10 mouse cellular contexts compared by ENCODE assay signal in the genomic region with DNA sequence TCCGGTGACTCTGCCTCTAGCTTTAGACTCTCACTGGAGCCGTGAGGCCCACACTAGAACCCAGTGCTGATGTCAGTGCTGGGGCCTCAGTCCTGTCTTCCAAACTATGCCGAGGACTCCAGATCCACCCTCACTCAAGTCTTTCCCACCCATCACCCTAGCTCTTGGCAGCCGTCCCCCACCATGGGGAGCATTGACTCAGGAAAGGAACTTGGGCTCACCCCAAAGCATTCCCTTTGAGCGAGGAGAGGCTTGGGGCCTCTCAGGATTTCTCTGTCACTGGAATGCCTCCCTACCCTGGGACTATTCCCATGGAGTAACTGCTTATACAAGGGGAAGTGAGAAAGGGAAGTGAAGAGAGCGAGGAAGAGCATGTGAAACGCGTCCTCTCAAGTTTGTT. TPM values are rescaled to one million over a fixed set of nuclear protein-coding genes. Genes with fewer than 3 reads are reported as not detected.
A peak's percentile ranks its signal among the peaks of the same experiment; 100 is the strongest.
DNase-seq lines count a peak whose midpoint lies in the region; ATAC-seq and TF ChIP-seq lines count a peak whose summit lies in the region.
"Had no signal": no experiment of that assay in that cellular context is flagged by ENCODE, and none has a peak within 500 bp of the region (broad histone marks: within the 10 kb centered on the region; RNA-seq: fewer than 3 reads in every experiment).

No protein-coding gene starts in this region.

- 95% methylated on average over 8 of the region's 8 CpGs for WGBS in midbrain, embryonic 11.5 days
- WGBS in midbrain, embryonic 10.5 days = 92% methylated on average over 8 of the region's 8 CpGs
- 49% methylated on average over 8 of the region's 8 CpGs for WGBS in intestine, embryonic 15.5 days
- 74% methylated on average over 8 of the region's 8 CpGs for WGBS in olfactory bulb, adult 2 months

- peak; percentile 59 for DNase-seq in midbrain, embryonic 11.5 days (ENCODE audit: low spot score, missing footprints)
- DNase-seq in midbrain, embryonic 10.5 days (ENCODE audit: low spot score) = no peak
- DNase-seq in heart, adult 18-20 months = peak; percentile 73 to 78
- no peak for DNase-seq in layer of hippocampus, postnatal 25 days (ENCODE audit: extremely low spot score in 1 of 2, low spot score in 1 of 2)
- DNase-seq in ovary, postnatal 10 days (ENCODE audit: low spot score) = no peak
- no peak for DNase-seq in right cerebral cortex, postnatal 36 days (ENCODE audit: low spot score in 2 of 2)

- TF ChIP-seq POLR2A in olfactory bulb, adult 2 months (IDR thresholded peaks at IDR 0.05; ENCODE audit: insufficient read depth, low read depth, low read length) = no peak

- no peak for TF ChIP-seq CTCF in olfactory bulb, adult 2 months (IDR thresholded peaks at IDR 0.05; ENCODE audit: insufficient read depth, low read depth, low read length)

- H3K4me2 ChIP-seq in midbrain, embryonic 11.5 days = no peak overlapping the region
- no peak overlapping the region for H3K4me2 ChIP-seq in intestine, embryonic 15.5 days (replicated peaks)

- H3K9ac ChIP-seq in midbrain, embryonic 11.5 days (ENCODE audit: low read length) = no peak overlapping the region
- H3K9ac ChIP-seq in intestine, embryonic 15.5 days = no peak overlapping the region

- H3K27ac ChIP-seq in midbrain, embryonic 11.5 days (ENCODE audit: low read depth, low read length) = no peak overlapping the region
- no peak overlapping the region for H3K27ac ChIP-seq in midbrain, embryonic 10.5 days (replicated peaks)
- H3K27ac ChIP-seq in intestine, embryonic 15.5 days = peak overlapping the region; percentile 57; the same call in 1 of the 2 replicates
- H3K27ac ChIP-seq in olfactory bulb, adult 2 months (ENCODE audit: insufficient read depth, low read depth, low read length) = 0 out of 2 replicates have a peak overlapping the region, but pooled peaks have one; percentile 40

- no peak overlapping the region for H3K4me3 ChIP-seq in midbrain, embryonic 11.5 days (ENCODE audit: low read depth, low read length)
- H3K4me3 ChIP-seq in midbrain, embryonic 10.5 days = no peak overlapping the region
- no peak overlapping the region for H3K4me3 ChIP-seq in intestine, embryonic 15.5 days (replicated peaks)
- H3K4me3 ChIP-seq in olfactory bulb, adult 2 months (ENCODE audit: insufficient read depth, low read depth, low read length) = no peak overlapping the region

- H3K9me3 ChIP-seq in midbrain, embryonic 11.5 days (ENCODE audit: control insufficient read depth, low read length) = no peaks in the 10 kb centered on the region
- no peaks in the 10 kb centered on the region for H3K9me3 ChIP-seq in midbrain, embryonic 10.5 days (replicated peaks)
- no peaks in the 10 kb centered on the region for H3K9me3 ChIP-seq in intestine, embryonic 15.5 days

- no peaks in the 10 kb centered on the region for H3K4me1 ChIP-seq in midbrain, embryonic 11.5 days (ENCODE audit: control insufficient read depth, insufficient read depth, low read length)
- no peaks in the 10 kb centered on the region for H3K4me1 ChIP-seq in midbrain, embryonic 10.5 days
- H3K4me1 ChIP-seq in intestine, embryonic 15.5 days (replicated peaks) = peaks cover 22% of the 10 kb centered on the region
- H3K4me1 ChIP-seq in olfactory bulb, adult 2 months (ENCODE audit: control insufficient read depth, insufficient read depth, low read length) = peaks cover 13% of the 10 kb centered on the region

- ATAC-seq in midbrain, embryonic 11.5 days (ENCODE audit: low FRiP score) = no peak
- peak; percentile 36; the same call in 1 of the 2 replicates for ATAC-seq in intestine, embryonic 15.5 days

- peaks cover 9% of the 10 kb centered on the region; the same call in 1 of the 2 replicates for H3K36me3 ChIP-seq in midbrain, embryonic 11.5 days (ENCODE audit: control insufficient read depth, insufficient read depth, low read length)
- H3K36me3 ChIP-seq in midbrain, embryonic 10.5 days = peaks cover 98% of the 10 kb centered on the region
- peaks cover 29% of the 10 kb centered on the region for H3K36me3 ChIP-seq in intestine, embryonic 15.5 days

- no peaks in the 10 kb centered on the region for H3K27me3 ChIP-seq in midbrain, embryonic 11.5 days (ENCODE audit: control insufficient read depth, insufficient read depth, low read length)
- H3K27me3 ChIP-seq in midbrain, embryonic 10.5 days (ENCODE audit: low read depth, poor library complexity, severe bottlenecking) = no peaks in the 10 kb centered on the region
- no peaks in the 10 kb centered on the region for H3K27me3 ChIP-seq in intestine, embryonic 15.5 days (replicated peaks)

RNA-seq across cellular contexts. Expression of a gene that starts 18.1 kb away (rescaled TPM):
- polyA plus RNA-seq in midbrain, embryonic 11.5 days (2014; fragmentation: Nextera tagmentation; extraction: Ambion mirVana) = 74.4 and 82.7 TPM in 2 replicates
- 97.3 and 110 TPM in 2 replicates for polyA plus RNA-seq in midbrain, embryonic 10.5 days (2016; fragmentation: Nextera tagmentation; extraction: Ambion mirVana)
- total RNA-seq in heart, adult 18-20 months (2021) = 10 to 100 TPM in 1 of 2 experiments, 1 to 10 TPM in 1; 8.7 to 10.6 TPM
- polyA plus RNA-seq in intestine, embryonic 15.5 days (2015; fragmentation: Nextera tagmentation; extraction: Ambion mirVana) = 64.0 and 65.8 TPM in 2 replicates
- not detected in 2 replicates for polyA plus RNA-seq in olfactory bulb, adult 2 months (2012; ENCODE audit: insufficient read depth, insufficient read length, low replicate concordance, missing spikeins)
- 1 to 10 TPM; 5.4 to 6.5 TPM for total RNA-seq in layer of hippocampus, postnatal 25 days (2021)

RNA-seq across cellular contexts. Expression of a gene that starts 21.3 kb away (rescaled TPM):
- 2.2 and 2.5 TPM in 2 replicates for polyA plus RNA-seq in midbrain, embryonic 11.5 days (2014; fragmentation: Nextera tagmentation; extraction: Ambion mirVana)
- polyA plus RNA-seq in midbrain, embryonic 10.5 days (2016; fragmentation: Nextera tagmentation; extraction: Ambion mirVana) = 1.8 and 2.2 TPM in 2 replicates
- 1 to 10 TPM; 6.6 to 9.0 TPM for total RNA-seq in heart, adult 18-20 months (2021)
- 11.9 and 12.4 TPM in 2 replicates for polyA plus RNA-seq in intestine, embryonic 15.5 days (2015; fragmentation: Nextera tagmentation; extraction: Ambion mirVana)
- polyA plus RNA-seq in olfactory bulb, adult 2 months (2012; ENCODE audit: insufficient read depth, insufficient read length, low replicate concordance, missing spikeins) = not detected in 2 replicates
- 1 to 10 TPM; 6.3 to 6.4 TPM for total RNA-seq in layer of hippocampus, postnatal 25 days (2021)

RNA-seq across cellular contexts. Expression of a gene that starts 33.1 kb away (rescaled TPM):
- polyA plus RNA-seq in midbrain, embryonic 11.5 days (2014; fragmentation: Nextera tagmentation; extraction: Ambion mirVana) = 200 and 203 TPM in 2 replicates
- polyA plus RNA-seq in midbrain, embryonic 10.5 days (2016; fragmentation: Nextera tagmentation; extraction: Ambion mirVana) = 242 and 245 TPM in 2 replicates
- 10 to 100 TPM; 77.6 to 84.0 TPM for total RNA-seq in heart, adult 18-20 months (2021)
- polyA plus RNA-seq in intestine, embryonic 15.5 days (2015; fragmentation: Nextera tagmentation; extraction: Ambion mirVana) = 109 and 118 TPM in 2 replicates
- not detected in 2 replicates for polyA plus RNA-seq in olfactory bulb, adult 2 months (2012; ENCODE audit: insufficient read depth, insufficient read length, low replicate concordance, missing spikeins)
- total RNA-seq in layer of hippocampus, postnatal 25 days (2021) = 10 to 100 TPM; 82.5 to 95.6 TPM

RNA-seq across cellular contexts. Expression of a gene that starts 40.1 kb away (rescaled TPM):
- polyA plus RNA-seq in midbrain, embryonic 11.5 days (2014; fragmentation: Nextera tagmentation; extraction: Ambion mirVana) = not detected in 2 replicates
- polyA plus RNA-seq in midbrain, embryonic 10.5 days (2016; fragmentation: Nextera tagmentation; extraction: Ambion mirVana) = not detected in 2 replicates
- not detected for total RNA-seq in heart, adult 18-20 months (2021)
- polyA plus RNA-seq in intestine, embryonic 15.5 days (2015; fragmentation: Nextera tagmentation; extraction: Ambion mirVana) = not detected in 2 replicates
- not detected in 2 replicates for polyA plus RNA-seq in olfactory bulb, adult 2 months (2012; ENCODE audit: insufficient read depth, insufficient read length, low replicate concordance, missing spikeins)
- not detected for total RNA-seq in layer of hippocampus, postnatal 25 days (2021)
- total RNA-seq: layer of hippocampus, adult 8-10 months had no signal
- polyA plus RNA-seq: embryonic facial prominence, embryonic 11.5 days had no signal

RNA-seq across cellular contexts. Expression of a gene that starts 51.9 kb away (rescaled TPM):
- polyA plus RNA-seq in midbrain, embryonic 11.5 days (2014; fragmentation: Nextera tagmentation; extraction: Ambion mirVana) = 7.3 and 8.3 TPM in 2 replicates
- 9.5 and 10.8 TPM in 2 replicates for polyA plus RNA-seq in midbrain, embryonic 10.5 days (2016; fragmentation: Nextera tagmentation; extraction: Ambion mirVana)
- under 1 TPM in 1 of 2 experiments, not detected in 1; 0.35 TPM for total RNA-seq in heart, adult 18-20 months (2021)
- polyA plus RNA-seq in intestine, embryonic 15.5 days (2015; fragmentation: Nextera tagmentation; extraction: Ambion mirVana) = 1.9 and 2.7 TPM in 2 replicates
- not detected in 2 replicates for polyA plus RNA-seq in olfactory bulb, adult 2 months (2012; ENCODE audit: insufficient read depth, insufficient read length, low replicate concordance, missing spikeins)
- 1 to 10 TPM; 3.4 TPM for total RNA-seq in layer of hippocampus, postnatal 25 days (2021)

Comparison
In these comparisons a context has a peak if more than half of its experiments do, and no peak if none do; other contexts are left out.
1. DNase-seq: peak in midbrain, embryonic 11.5 days (single experiment) and heart, adult 18-20 months (2 of 2); none in midbrain, embryonic 10.5 days (single experiment), layer of hippocampus, postnatal 25 days (0 of 2), ovary, postnatal 10 days (single experiment) and right cerebral cortex, postnatal 36 days (0 of 2).
2. H3K27ac ChIP-seq: peak in intestine, embryonic 15.5 days (single experiment) and olfactory bulb, adult 2 months (single experiment); none in midbrain, embryonic 11.5 days (single experiment) and midbrain, embryonic 10.5 days (single experiment).
3. RNA of a gene that starts 18.1 kb away (polyA plus RNA-seq): 97.3 to 110 TPM in midbrain, embryonic 10.5 days, 74.4 to 82.7 TPM in midbrain, embryonic 11.5 days and 64.0 to 65.8 TPM in intestine, embryonic 15.5 days; not detected in olfactory bulb, adult 2 months; every median in the first group is over 10 times any median in the second.